Mouse (Mus musculus) midbrain, postnatal 0 days (tissue): ENCODE results near the gene Ctps2. TPM values are rescaled to one million over a fixed set of nuclear protein-coding genes. Genes with fewer than 3 reads are reported as not detected.

Source experiments
- ATAC-seq: fragments of 200-750 bp; cut with Nextera tagmentation; 2 replicates; pipeline ENCODE4 v1.8.0; 2017; ENCODE audit warnings: moderate number of reproducible peaks, mild to moderate bottlenecking, moderate TSS enrichment, moderate library complexity; ENCODE audit not compliant: low FRiP score
- DNase-seq: peaks from one replicate; pipeline ENCODE4 v3.0.0-alpha.2; 2015; ENCODE audit warnings: low spot score
- H3K27ac ChIP-seq: fragments of 300-500 bp; sonication (generic); 2 replicates; pipeline ENCODE4 v1.5.1; 2014; ENCODE audit warnings: low read depth, mild to moderate bottlenecking, low read length, mixed read lengths
- H3K27me3 ChIP-seq: fragments of 300-500 bp; sonication (generic); 2 replicates; pipeline ENCODE4 v1.6.1; 2014; ENCODE audit warnings: low read length, control low read depth, mixed read lengths; ENCODE audit not compliant: insufficient read depth
- H3K36me3 ChIP-seq: fragments of 300-500 bp; sonication (generic); 2 replicates; pipeline ENCODE4 v1.6.1; 2014; ENCODE audit warnings: low read length, control low read depth, mixed read lengths; ENCODE audit not compliant: insufficient read depth
- H3K4me1 ChIP-seq: fragments of 300-500 bp; sonication (generic); 2 replicates; pipeline ENCODE4 v1.6.1; 2014; ENCODE audit warnings: mild to moderate bottlenecking, control low read depth, antibody characterized with exemption, low read length, mixed read lengths; ENCODE audit not compliant: insufficient read depth
- H3K4me2 ChIP-seq: fragments of 300-500 bp; sonication (generic); 2 replicates; pipeline ENCODE4 v1.6.1; 2014; ENCODE audit warnings: low read depth, mild to moderate bottlenecking, low read length, mixed read lengths; ENCODE audit not compliant: poor library complexity, severe bottlenecking
- H3K4me3 ChIP-seq: fragments of 300-500 bp; sonication (generic); 2 replicates; pipeline ENCODE4 v1.5.1; 2014; ENCODE audit warnings: low read depth, mild to moderate bottlenecking, low read length, moderate library complexity
- H3K9ac ChIP-seq: fragments of 300-500 bp; sonication (generic); replicated peaks from 2 replicates; pipeline ENCODE4 v1.6.1; 2014; ENCODE audit warnings: mild to moderate bottlenecking, low read length, moderate library complexity, mixed read lengths; ENCODE audit not compliant: poor library complexity, severe bottlenecking
- H3K9me3 ChIP-seq: fragments of 300-500 bp; sonication (generic); 2 replicates; pipeline ENCODE4 v1.6.1; 2016; ENCODE audit warnings: low read length, control low read depth
- CTCF ChIP-seq: IDR thresholded peaks from 2 replicates; pipeline ENCODE4 v1.5.1; 2016; ENCODE audit warnings: antibody characterized with exemption, mild to moderate bottlenecking
- WGBS: fragments of 180-500 bp; shearing (Covaris S2); extraction: QIAGEN DNeasy Blood & Tissue Kit; methylation state at CpG from one replicate; pipeline ENCODE4 v1.1.7; 2014; 5-methylcytosine and 5-hydroxymethylcytosine counted together
- microRNA counts: library from miRNA; unstranded; fragments of <30 nt; microRNA quantifications from one replicate; lab custom pipeline; 2015
- microRNA-seq: library from miRNA; unstranded; fragments of <30 nt; microRNA quantifications from one replicate; pipeline ENCODE4, GENCODE M21; 2016; ENCODE audit warnings: borderline number of aligned reads
- polyA plus RNA-seq: library from polyadenylated mRNA; unstranded; fragments of >200 nt; fragmentation: Nextera tagmentation; extraction: Ambion mirVana; gene quantifications from 2 replicates; pipeline ENCODE4 v1.2.1, GENCODE M21; 2015
- total RNA-seq: library from RNA; depleted of rRNA; stranded (reverse); fragments of >200 nt; gene quantifications from 2 replicates; pipeline ENCODE4 v1.2.3, GENCODE M21; 2014; rRNA removed

Gene Ctps2
- total and polyA plus RNA-seq, 2 experiments from 2014 or later = 58.8 to 85.4 TPM

GRCm38 (mm10) chrX:162991396-162991795, 90.4 kb downstream of the Ctps2 start:
- ATAC-seq (no peak), DNase-seq (peak; percentile 7)
- WGBS = 75% methylated on average over 4 of the region's 4 CpGs
- H3K9ac ChIP-seq = no peak overlapping the region
- H3K4me2 ChIP-seq = no peak overlapping the region
- H3K36me3 ChIP-seq = no peaks in the 10 kb centered on the region
- TF ChIP-seq CTCF = no peak
- H3K27me3 ChIP-seq = no peaks in the 10 kb centered on the region
- H3K9me3 ChIP-seq = no peaks in the 10 kb centered on the region
- no peak overlapping the region for H3K27ac ChIP-seq
- no peaks in the 10 kb centered on the region for H3K4me1 ChIP-seq
- no peak overlapping the region for H3K4me3 ChIP-seq

GRCm38 (mm10) chrX:162992121-162992520, 91.1 kb downstream of the Ctps2 start:
- no peak overlapping the region for H3K27ac ChIP-seq
- H3K4me3 ChIP-seq = no peak overlapping the region
- no peaks in the 10 kb centered on the region for H3K4me1 ChIP-seq
- no peak overlapping the region for H3K9ac ChIP-seq
- DNase-seq (no peak), ATAC-seq (no peak)
- no peak for TF ChIP-seq CTCF
- H3K4me2 ChIP-seq = no peak overlapping the region
- H3K9me3 ChIP-seq = no peaks in the 10 kb centered on the region
- no peaks in the 10 kb centered on the region for H3K27me3 ChIP-seq
- 79% methylated on average over 3 of the region's 3 CpGs for WGBS
- no peaks in the 10 kb centered on the region for H3K36me3 ChIP-seq

- H3K27ac ChIP-seq = no peak overlapping the region
- H3K27me3 ChIP-seq = no peaks in the 10 kb centered on the region
- no peaks in the 10 kb centered on the region for H3K4me1 ChIP-seq
- DNase-seq (no peak), ATAC-seq (no peak)
- no peak for TF ChIP-seq CTCF
- no peaks in the 10 kb centered on the region for H3K36me3 ChIP-seq
- no peak overlapping the region for H3K9ac ChIP-seq
- H3K4me2 ChIP-seq = no peak overlapping the region
- no peaks in the 10 kb centered on the region for H3K9me3 ChIP-seq
- H3K4me3 ChIP-seq = no peak overlapping the region
Measured at GRCm38 (mm10) chrX:163027864-163028263, 126.8 kb downstream of the Ctps2 start.

- Histone ChIP-seq H3K27me3 (0 out of 2 replicates have a peak, but pooled peaks cover 3% of the 10 kb centered on the region), H3K4me3 (no peak overlapping the region), H3K9ac (no peak overlapping the region), H3K4me1 (no peaks in the 10 kb centered on the region), H3K27ac (no peak overlapping the region), H3K9me3 (no peaks in the 10 kb centered on the region), H3K36me3 (no peaks in the 10 kb centered on the region), H3K4me2 (no peak overlapping the region)
- DNase-seq = no peak
- no peak for ATAC-seq
- 59% methylated on average over 3 of the region's 3 CpGs for WGBS
- no peak for TF ChIP-seq CTCF
Measured at GRCm38 (mm10) chrX:163038767-163039166, 137.7 kb downstream of the Ctps2 start.

- Histone ChIP-seq H3K4me3 (no peak overlapping the region), H3K9ac (no peak overlapping the region), H3K27me3 (0 out of 2 replicates have a peak, but pooled peaks cover 3% of the 10 kb centered on the region), H3K9me3 (no peaks in the 10 kb centered on the region), H3K4me1 (no peaks in the 10 kb centered on the region), H3K36me3 (no peaks in the 10 kb centered on the region), H3K4me2 (no peak overlapping the region), H3K27ac (no peak overlapping the region)
- DNase-seq (no peak), ATAC-seq (no peak)
- TF ChIP-seq CTCF = no peak
- 93% methylated on average over 1 of the region's 1 CpGs for WGBS
Measured at GRCm38 (mm10) chrX:163042771-163043170, 141.7 kb downstream of the Ctps2 start.

GRCm38 (mm10) chrX:163063936-163064335, 162.9 kb downstream of the Ctps2 start:
- no peak overlapping the region for H3K27ac ChIP-seq
- WGBS = 67% methylated on average over 1 of the region's 1 CpGs
- no peak overlapping the region for H3K9ac ChIP-seq
- H3K27me3 ChIP-seq = no peaks in the 10 kb centered on the region
- ATAC-seq (no peak), DNase-seq (no peak)
- no peaks in the 10 kb centered on the region for H3K36me3 ChIP-seq
- H3K4me2 ChIP-seq = no peak overlapping the region
- TF ChIP-seq CTCF = no peak
- no peaks in the 10 kb centered on the region for H3K9me3 ChIP-seq
- H3K4me1 ChIP-seq = no peaks in the 10 kb centered on the region
- H3K4me3 ChIP-seq = no peak overlapping the region

MicroRNA genes within 50 kb of the gene (microRNA counts, 519-probe panel; counts per million panel counts)
- microRNA mmu-miR-3473 (lab: Ali Mortazavi, UCI) = 528 counts per million, percentile 58 among the panel's probes with 10 or more counts

Small RNA genes lying within 50 kb of the gene (microRNA-seq; reads per million reads assigned to microRNA genes)
- not detected for gene Mir3473a

Other genes with a start within 250 kb of the Ctps2 start
- gene Rbbp7, start 140.8 kb upstream of the Ctps2 start, total RNA-seq = 113 and 134 TPM in 2 replicates
- gene Rbbp7, start 140.8 kb upstream of the Ctps2 start, polyA plus RNA-seq = 229 and 240 TPM in 2 replicates
- gene Txlng, start 71.8 kb upstream of the Ctps2 start, total RNA-seq = 12.7 and 13.6 TPM in 2 replicates
- gene Txlng, start 71.8 kb upstream of the Ctps2 start, polyA plus RNA-seq = 11.4 and 12.3 TPM in 2 replicates
- gene Syap1, start 12.8 kb upstream of the Ctps2 start, total RNA-seq = 36.1 and 38.1 TPM in 2 replicates
- gene Syap1, start 12.8 kb upstream of the Ctps2 start, polyA plus RNA-seq = 39.5 and 44.0 TPM in 2 replicates
- gene S100g, start 63.4 kb downstream of the Ctps2 start, total RNA-seq = not detected in 2 replicates
- gene S100g, start 63.4 kb downstream of the Ctps2 start, polyA plus RNA-seq = 0.53 TPM in 1 of 2 replicates, not detected in the other